In the genomic region with DNA sequence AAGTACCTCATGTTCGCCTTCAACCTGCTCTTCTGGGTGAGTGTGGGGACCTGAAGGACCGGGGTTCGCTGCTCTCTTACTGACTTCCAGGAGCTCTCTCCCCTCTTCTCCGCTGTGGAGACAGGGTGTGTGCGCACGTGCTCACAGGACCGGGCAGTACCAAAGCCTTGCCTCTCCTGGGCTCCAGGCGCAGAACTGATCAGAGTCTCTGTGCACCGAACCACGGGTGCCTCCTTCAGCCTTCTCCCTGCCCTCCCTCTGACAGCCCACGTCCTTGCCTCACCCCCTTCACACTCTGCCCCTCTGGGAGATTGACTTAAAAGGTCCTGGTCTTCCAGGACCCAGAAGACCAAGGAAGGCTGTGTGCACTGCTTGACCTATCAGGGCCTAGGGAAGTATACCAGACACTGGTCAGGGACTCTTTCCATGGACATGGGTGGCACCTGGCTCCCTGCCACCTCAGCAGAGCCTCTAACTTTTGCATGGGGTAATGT, we compare ENCODE assay signal across 10 mouse cellular contexts. TPM values are rescaled to one million over a fixed set of nuclear protein-coding genes. Genes with fewer than 3 reads are reported as not detected.
DNase-seq lines count a peak whose midpoint lies in the region; ATAC-seq and TF ChIP-seq lines count a peak whose summit lies in the region.
"Had no signal": no experiment of that assay in that cellular context is flagged by ENCODE, and none has a peak within 500 bp of the region (broad histone marks: within the 10 kb centered on the region; RNA-seq: fewer than 3 reads in every experiment).

No protein-coding gene starts in this region.

- H3K36me3 ChIP-seq in heart, embryonic 11.5 days (ENCODE audit: control insufficient read depth, insufficient read depth, low read length) = no peaks in the 10 kb centered on the region
- peaks cover 6% of the 10 kb centered on the region; the same call in 1 of the 2 replicates for H3K36me3 ChIP-seq in ES-E14 (ENCODE audit: control insufficient read depth, insufficient read depth, low read length, poor library complexity, severe bottlenecking)
- no peaks in the 10 kb centered on the region for H3K36me3 ChIP-seq in forebrain, embryonic 14.5 days (ENCODE audit: control insufficient read depth, insufficient read depth, low read length)
- H3K36me3 ChIP-seq in liver, embryonic 15.5 days (replicated peaks) = no peaks in the 10 kb centered on the region

- H3K27me3 ChIP-seq in heart, embryonic 11.5 days (ENCODE audit: control insufficient read depth, insufficient read depth, low read length) = peaks cover 17% of the 10 kb centered on the region
- H3K27me3 ChIP-seq in forebrain, embryonic 14.5 days (replicated peaks; ENCODE audit: control insufficient read depth, insufficient read depth, low read length) = no peaks in the 10 kb centered on the region
- H3K27me3 ChIP-seq in liver, embryonic 15.5 days = peaks cover 40% of the 10 kb centered on the region

- intact Hi-C loops in heart, postnatal 25 days (cut with DNase I) = loop anchor here (5.0 kb wide), 1 partner anchor 135 kb away; no protein-coding TSS in a partner anchor

- in situ Hi-C loops in ES-E14 (cut with MboI; ENCODE audit: low sequenced_read_pairs in 2 of 2, unreplicated experiment in 2 of 2) = no loop called here

- peak overlapping the region; percentile 94 for H3K4me2 ChIP-seq in heart, embryonic 11.5 days
- peak overlapping the region; percentile 89 for H3K4me2 ChIP-seq in forebrain, embryonic 14.5 days (ENCODE audit: low read length)
- peak overlapping the region; percentile 76 for H3K4me2 ChIP-seq in liver, embryonic 15.5 days

- no peak for DNase-seq in heart, postnatal 25 days (ENCODE audit: low spot score)
- no peak for DNase-seq in ES-E14 (ENCODE audit: low read depth, low spot score)
- DNase-seq in forebrain, embryonic 14.5 days (ENCODE audit: low spot score) = no peak
- no peak for DNase-seq in urinary bladder, postnatal 14 days (ENCODE audit: low spot score)
- no peak for DNase-seq in embryo, embryonic 11 days
- DNase-seq in frontal cortex, postnatal 36 days (ENCODE audit: low spot score in 2 of 2) = no peak

- WGBS in heart, embryonic 11.5 days (ENCODE audit: insufficient replicate concordance) = 18% methylated on average over 11 of the region's 11 CpGs
- 2% methylated on average over 11 of the region's 11 CpGs for WGBS in forebrain, embryonic 14.5 days
- 49% methylated on average over 11 of the region's 11 CpGs for WGBS in liver, embryonic 15.5 days (ENCODE audit: insufficient replicate concordance)

- ATAC-seq in heart, embryonic 11.5 days (replicated peaks; ENCODE audit: insufficient number of reproducible peaks, low FRiP score, low TSS enrichment) = no peak
- no peak; the same call in 1 of the 2 replicates for ATAC-seq in forebrain, embryonic 14.5 days
- no peak for ATAC-seq in liver, embryonic 15.5 days (ENCODE audit: insufficient read depth)

- H3K9me3 ChIP-seq in heart, embryonic 11.5 days (replicated peaks; ENCODE audit: control insufficient read depth, low read length) = no peaks in the 10 kb centered on the region
- no peaks in the 10 kb centered on the region for H3K9me3 ChIP-seq in ES-E14 (ENCODE audit: control insufficient read depth, insufficient read depth, low read depth, low read length)
- no peaks in the 10 kb centered on the region for H3K9me3 ChIP-seq in forebrain, embryonic 14.5 days (replicated peaks; ENCODE audit: control insufficient read depth, low read length)
- H3K9me3 ChIP-seq in liver, embryonic 15.5 days (replicated peaks) = no peaks in the 10 kb centered on the region

- H3K4me3 ChIP-seq in heart, embryonic 11.5 days (ENCODE audit: low read depth, low read length) = peak overlapping the region; percentile 62
- H3K4me3 ChIP-seq in ES-E14 (ENCODE audit: insufficient read depth in 1 of 2, low read depth in 1 of 2, low read length in 2 of 2, poor library complexity in 1 of 2, severe bottlenecking in 1 of 2) = peak overlapping the region; percentile 82 to 83
- H3K4me3 ChIP-seq in forebrain, embryonic 14.5 days (ENCODE audit: low read depth, low read length) = peak overlapping the region; percentile 60
- peak overlapping the region; percentile 52 for H3K4me3 ChIP-seq in liver, embryonic 15.5 days (replicated peaks)

- H3K4me1 ChIP-seq in heart, embryonic 11.5 days (ENCODE audit: control insufficient read depth, insufficient read depth, low read length) = peaks cover 29% of the 10 kb centered on the region
- peaks cover 4 to 7% of the 10 kb centered on the region in 2 experiments; a peak in 2 of 4 replicates for H3K4me1 ChIP-seq in ES-E14 (ENCODE audit: control insufficient read depth in 2 of 2, insufficient read depth in 2 of 2, low read length in 2 of 2, poor library complexity in 1 of 2)
- peaks cover 14% of the 10 kb centered on the region for H3K4me1 ChIP-seq in forebrain, embryonic 14.5 days (ENCODE audit: control insufficient read depth, insufficient read depth, low read length)
- peaks cover 40% of the 10 kb centered on the region for H3K4me1 ChIP-seq in liver, embryonic 15.5 days (replicated peaks)

- peak overlapping the region; percentile 64; the same call in 1 of the 2 replicates for H3K9ac ChIP-seq in heart, embryonic 11.5 days (ENCODE audit: low read depth, low read length)
- peak overlapping the region; percentile 82 for H3K9ac ChIP-seq in ES-E14 (ENCODE audit: insufficient read depth, low read depth, low read length, poor library complexity, severe bottlenecking)
- H3K9ac ChIP-seq in forebrain, embryonic 14.5 days (ENCODE audit: low read length) = peak overlapping the region; percentile 73
- H3K9ac ChIP-seq in liver, embryonic 15.5 days = no peak overlapping the region

- H3K27ac ChIP-seq in heart, embryonic 11.5 days (ENCODE audit: low read depth, low read length) = no peak overlapping the region
- no peak overlapping the region for H3K27ac ChIP-seq in ES-E14 (ENCODE audit: insufficient read depth, low read depth, low read length, poor library complexity, severe bottlenecking)
- no peak overlapping the region for H3K27ac ChIP-seq in forebrain, embryonic 14.5 days (ENCODE audit: low read depth, low read length)
- no peak overlapping the region for H3K27ac ChIP-seq in liver, embryonic 15.5 days (replicated peaks)
- H3K27ac ChIP-seq: macrophage had no signal

TF ChIP-seq in ES-E14, 5 proteins besides CTCF, POLR2A, EP300 and RAD21:
- TF ChIP-seq HCFC1 (IDR thresholded peaks at IDR 0.05; ENCODE audit: borderline replicate concordance, insufficient read depth, low read length) (no peak), ZC3H11A (IDR thresholded peaks at IDR 0.05; ENCODE audit: borderline replicate concordance, low read depth, low read length) (no peak), CHD2 (IDR thresholded peaks at IDR 0.05; ENCODE audit: low read depth, low read length) (no peak), MAFK (IDR thresholded peaks at IDR 0.05; ENCODE audit: insufficient read depth, low read depth, low read length) (no peak), ZNF384 (IDR thresholded peaks at IDR 0.05; ENCODE audit: low read depth, low read length) (no peak)

RNA-seq across cellular contexts. Expression of a gene that starts 7.5 kb away (rescaled TPM):
- 58.9 and 69.1 TPM in 2 replicates for polyA plus RNA-seq in heart, embryonic 11.5 days (2014; fragmentation: Nextera tagmentation; extraction: Ambion mirVana)
- 10 to 100 TPM; 17.5 to 39.0 TPM for total RNA-seq in heart, postnatal 25 days (2021)
- total RNA-seq in ES-E14 (2012; rRNA removed) = 75.9 and 98.8 TPM in 2 replicates
- 29.9 and 30.9 TPM in 2 replicates for polyA plus RNA-seq in forebrain, embryonic 14.5 days (2014; fragmentation: Nextera tagmentation; extraction: Ambion mirVana)
- polyA plus RNA-seq in liver, embryonic 15.5 days (2015; fragmentation: Nextera tagmentation; extraction: Ambion mirVana) = 47.7 and 55.0 TPM in 2 replicates

RNA-seq across cellular contexts. Expression of a gene that starts 7.6 kb away (rescaled TPM):
- 71.5 and 72.9 TPM in 2 replicates for polyA plus RNA-seq in heart, embryonic 11.5 days (2014; fragmentation: Nextera tagmentation; extraction: Ambion mirVana)
- total RNA-seq in heart, postnatal 25 days (2021) = 10 to 100 TPM; 74.3 to 74.7 TPM
- total RNA-seq in ES-E14 (2012; rRNA removed) = 110 and 120 TPM in 2 replicates
- polyA plus RNA-seq in forebrain, embryonic 14.5 days (2014; fragmentation: Nextera tagmentation; extraction: Ambion mirVana) = 72.2 and 79.3 TPM in 2 replicates
- 41.7 and 43.9 TPM in 2 replicates for polyA plus RNA-seq in liver, embryonic 15.5 days (2015; fragmentation: Nextera tagmentation; extraction: Ambion mirVana)

RNA-seq across cellular contexts. Expression of a gene that starts 15.4 kb away (rescaled TPM):
- 61.3 and 101 TPM in 2 replicates for polyA plus RNA-seq in heart, embryonic 11.5 days (2014; fragmentation: Nextera tagmentation; extraction: Ambion mirVana)
- total RNA-seq in heart, postnatal 25 days (2021) = 100 to 1,000 TPM; 280 TPM
- 238 and 257 TPM in 2 replicates for total RNA-seq in ES-E14 (2012; rRNA removed)
- polyA plus RNA-seq in forebrain, embryonic 14.5 days (2014; fragmentation: Nextera tagmentation; extraction: Ambion mirVana) = 56.8 and 60.4 TPM in 2 replicates
- 5.0 and 6.3 TPM in 2 replicates for polyA plus RNA-seq in liver, embryonic 15.5 days (2015; fragmentation: Nextera tagmentation; extraction: Ambion mirVana)

RNA-seq across cellular contexts. Expression of a gene that starts 21.7 kb away (rescaled TPM):
- polyA plus RNA-seq in heart, embryonic 11.5 days (2014; fragmentation: Nextera tagmentation; extraction: Ambion mirVana) = 11.5 and 14.3 TPM in 2 replicates
- 10 to 100 TPM; 19.7 to 23.1 TPM for total RNA-seq in heart, postnatal 25 days (2021)
- total RNA-seq in ES-E14 (2012; rRNA removed) = 5.8 and 11.7 TPM in 2 replicates
- polyA plus RNA-seq in forebrain, embryonic 14.5 days (2014; fragmentation: Nextera tagmentation; extraction: Ambion mirVana) = 3.0 and 4.3 TPM in 2 replicates
- polyA plus RNA-seq in liver, embryonic 15.5 days (2015; fragmentation: Nextera tagmentation; extraction: Ambion mirVana) = 3.9 and 5.2 TPM in 2 replicates
- total RNA-seq: common myeloid progenitor, adult 5-6 weeks had no signal

RNA-seq across cellular contexts. Expression of a gene that starts 27.6 kb away (rescaled TPM):
- polyA plus RNA-seq in heart, embryonic 11.5 days (2014; fragmentation: Nextera tagmentation; extraction: Ambion mirVana) = 28.7 and 35.3 TPM in 2 replicates
- total RNA-seq in heart, postnatal 25 days (2021) = 100 to 1,000 TPM; 409 to 426 TPM
- 10.7 and 12.7 TPM in 2 replicates for total RNA-seq in ES-E14 (2012; rRNA removed)
- 16.3 and 20.5 TPM in 2 replicates for polyA plus RNA-seq in forebrain, embryonic 14.5 days (2014; fragmentation: Nextera tagmentation; extraction: Ambion mirVana)
- 13.9 and 15.3 TPM in 2 replicates for polyA plus RNA-seq in liver, embryonic 15.5 days (2015; fragmentation: Nextera tagmentation; extraction: Ambion mirVana)
